Mouse (Mus musculus) testis, adult 10 weeks (tissue): ENCODE measurements around the gene Clcn2. TPM values are rescaled to one million over a fixed set of nuclear protein-coding genes. Genes with fewer than 3 reads are reported as not detected.

Source experiments
- polyA plus RNA-seq: library from polyadenylated mRNA; stranded (reverse); fragments of 350-450 nt; fragmentation: Illumina TruSeq; extraction: RNeasy Lipid Tissue Mini Kit (QIAGEN cat#74804); gene quantifications from one replicate; pipeline ENCODE4 v1.2.3, GENCODE M21; 2014; ENCODE audit warnings: low read depth, low replicate concordance

Clcn2 gene
- polyA plus RNA-seq, result 1.4 TPM

GRCm38 (mm10) chr16:20717181-20717977 is at the start of gene Clcn2, which contains the start of gene Polr2h:
Clcn2 (minus strand) TSS chr16:20717746.
Polr2h (plus strand) TSS chr16:20717665.

GRCm38 (mm10) chr16:20733731-20734730 is 16.5 kb upstream of the Clcn2 start, which contains the start of gene Thpo:
Thpo (minus strand) TSS chr16:20734511.

GRCm38 (mm10) chr16:20732925-20733730 is 15.6 kb upstream of the Clcn2 start, which contains the start of gene Chrd:
Chrd (plus strand) TSS chr16:20733127.

GRCm38 (mm10) chr16:20693111-20693701 is 24.3 kb downstream of the Clcn2 start, which contains the start of gene Fam131a:
Fam131a (plus strand) TSS chr16:20693241.

GRCm38 (mm10) chr16:20668013-20668412 is 49.5 kb downstream of the Clcn2 start, which contains the start of gene Eif4g1:
Eif4g1 (plus strand) TSS chr16:20668313.

Other genes with a start within 250 kb of the Clcn2 start
- gene Eif2b5, start 218.9 kb downstream of the Clcn2 start, polyA plus RNA-seq, result 21.4 TPM
- gene Dvl3, start 200.8 kb downstream of the Clcn2 start, polyA plus RNA-seq, result 4.9 TPM
- 44.8 TPM for gene Ap2m1, start 182.3 kb downstream of the Clcn2 start, polyA plus RNA-seq
- 25.1 TPM for gene Abcf3, start 169.2 kb downstream of the Clcn2 start, polyA plus RNA-seq
- not detected for gene Vwa5b2, start 128.3 kb downstream of the Clcn2 start, polyA plus RNA-seq
- gene Eef1akmt4, start 106.2 kb downstream of the Clcn2 start, polyA plus RNA-seq, result 0.52 TPM
- gene Gm49333, start 106.1 kb downstream of the Clcn2 start, polyA plus RNA-seq, result not detected
- gene Alg3, start 106.0 kb downstream of the Clcn2 start, polyA plus RNA-seq, result 5.3 TPM
- 1.9 TPM for gene Camk2n2, start 96.5 kb downstream of the Clcn2 start, polyA plus RNA-seq
- gene Ece2, start 87.9 kb downstream of the Clcn2 start, polyA plus RNA-seq, result 0.13 TPM
- 163 TPM for gene Psmd2, start 66.1 kb downstream of the Clcn2 start, polyA plus RNA-seq
- gene Eif4g1, start 49.4 kb downstream of the Clcn2 start, polyA plus RNA-seq, result 123 TPM
- gene Fam131a, start 24.5 kb downstream of the Clcn2 start, polyA plus RNA-seq, result 0.41 TPM
- 9.8 TPM for gene Polr2h, start 81 bp downstream of the Clcn2 start, polyA plus RNA-seq
- 0.21 TPM for gene Chrd, start 15.4 kb upstream of the Clcn2 start, polyA plus RNA-seq
- gene Thpo, start 16.8 kb upstream of the Clcn2 start, polyA plus RNA-seq, result not detected